Mouse (Mus musculus): ENCODE data around the gene Fzd4.

The Fzd4 gene

DNA sequence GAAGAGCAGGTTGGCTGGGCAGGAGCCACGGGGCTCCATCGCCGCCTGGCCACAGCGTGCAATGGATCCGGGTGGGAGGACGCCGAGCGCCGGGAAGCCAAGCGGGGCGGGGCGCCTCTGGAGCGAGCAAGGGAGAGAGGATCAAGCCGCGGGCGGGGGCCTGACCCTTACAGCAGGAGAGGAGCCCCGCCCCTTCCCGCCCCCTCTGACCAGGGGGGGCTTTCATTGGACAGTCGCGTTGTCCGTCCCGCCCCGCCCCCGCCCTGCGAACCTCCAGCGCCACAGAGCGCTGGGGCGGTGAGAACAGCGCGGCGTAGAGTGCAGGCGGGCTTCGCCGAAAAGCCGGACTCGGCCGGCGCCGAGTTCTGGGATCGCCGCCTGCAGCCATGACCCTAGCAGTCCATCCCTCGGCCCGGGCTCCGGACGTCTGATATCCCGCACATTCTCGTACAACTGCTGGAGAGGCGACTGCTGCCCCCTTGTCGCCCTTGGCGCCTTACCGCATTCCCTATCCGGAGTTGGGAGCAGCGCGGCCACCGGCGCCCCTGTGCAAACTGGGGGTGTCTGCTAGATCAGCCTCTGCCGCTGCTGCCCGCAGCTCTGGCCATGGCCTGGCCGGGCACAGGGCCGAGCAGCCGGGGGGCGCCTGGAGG is at the start of gene Fzd4, which contains the start of gene Tmem135:
Gene Fzd4, plus strand, starts transcription at position 275 of the 653 bp plus-strand sequence.
Gene Tmem135, minus strand, starts transcription at position 142 of the 653 bp plus-strand sequence.
- peak; percentile 99 for DNase-seq

- no peak for DNase-seq
These were observed 48.5 kb upstream of the Fzd4 start for GRCm38 (mm10) chr7:89355519-89356255.

- no peak for DNase-seq
These were observed 47.8 kb upstream of the Fzd4 start for GRCm38 (mm10) chr7:89356307-89356706.

GRCm38 (mm10) chr7:89363975-89364374 is 40.2 kb upstream of the Fzd4 start:
- no peak for DNase-seq

DNA sequence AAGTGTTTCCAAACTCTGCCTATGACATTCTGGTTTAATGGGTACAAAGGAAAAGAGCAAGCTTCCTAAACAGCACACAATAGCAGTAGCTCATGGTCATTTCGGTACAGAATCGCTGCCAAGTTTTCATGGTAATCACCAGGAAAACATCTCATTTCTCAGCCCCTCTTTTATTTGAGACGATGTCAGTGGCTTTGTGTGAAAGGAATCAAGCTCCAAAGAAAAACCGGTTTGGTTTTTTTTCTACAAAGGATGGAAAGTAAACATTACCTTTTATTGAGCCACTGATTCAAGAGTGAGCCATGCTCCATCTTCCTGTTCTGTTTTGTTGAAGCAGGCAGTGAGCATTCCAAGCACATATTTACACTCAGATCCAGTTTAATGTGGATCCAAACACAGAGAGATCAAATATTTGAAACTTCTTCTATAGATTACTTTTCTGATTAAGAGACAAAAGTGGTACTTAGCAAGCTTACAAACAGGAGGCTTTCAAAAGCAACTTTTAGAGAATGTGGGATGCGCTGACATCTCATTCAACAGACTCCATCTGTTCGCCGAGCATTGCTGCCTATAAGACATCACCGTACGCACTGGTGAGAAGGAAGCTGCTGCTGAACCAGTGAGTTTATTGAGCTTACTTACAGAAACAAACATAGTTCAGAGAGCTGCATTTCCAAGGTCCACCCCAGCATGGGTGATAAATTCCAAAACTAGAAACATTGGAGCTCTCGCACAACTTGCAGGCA is 38.8 kb upstream of the Fzd4 start:
- DNase-seq = no peak

GRCm38 (mm10) chr7:89367643-89368042 is 36.5 kb upstream of the Fzd4 start:
- DNase-seq = no peak

GRCm38 (mm10) chr7:89370086-89370485 is 34.1 kb upstream of the Fzd4 start:
- no peak for DNase-seq

DNA sequence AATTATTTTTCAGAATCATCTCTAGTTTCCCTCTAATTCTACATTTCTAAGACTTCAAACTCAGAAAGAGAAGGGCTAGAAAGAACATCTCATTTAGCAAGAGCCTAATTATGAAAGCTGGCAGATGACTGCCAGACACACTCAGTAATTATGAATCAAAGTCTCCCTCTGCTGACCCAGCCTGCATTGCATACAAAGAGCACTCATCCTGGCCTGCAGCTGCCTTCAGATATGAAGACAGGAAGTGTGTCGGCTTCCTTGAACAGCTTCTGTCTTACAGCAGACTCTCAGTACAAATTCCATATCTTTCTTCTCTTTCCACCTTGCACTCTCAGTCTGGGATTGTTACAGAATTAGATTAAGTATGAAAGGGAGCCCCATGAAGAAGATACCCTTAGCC is 33.2 kb upstream of the Fzd4 start:
- DNase-seq = peak; percentile 66 to 68

GRCm38 (mm10) chr7:89371623-89372295 is 32.4 kb upstream of the Fzd4 start:
- no peak for DNase-seq

- no peak for DNase-seq
These were observed 23.0 kb upstream of the Fzd4 start for GRCm38 (mm10) chr7:89380935-89381705.

DNA sequence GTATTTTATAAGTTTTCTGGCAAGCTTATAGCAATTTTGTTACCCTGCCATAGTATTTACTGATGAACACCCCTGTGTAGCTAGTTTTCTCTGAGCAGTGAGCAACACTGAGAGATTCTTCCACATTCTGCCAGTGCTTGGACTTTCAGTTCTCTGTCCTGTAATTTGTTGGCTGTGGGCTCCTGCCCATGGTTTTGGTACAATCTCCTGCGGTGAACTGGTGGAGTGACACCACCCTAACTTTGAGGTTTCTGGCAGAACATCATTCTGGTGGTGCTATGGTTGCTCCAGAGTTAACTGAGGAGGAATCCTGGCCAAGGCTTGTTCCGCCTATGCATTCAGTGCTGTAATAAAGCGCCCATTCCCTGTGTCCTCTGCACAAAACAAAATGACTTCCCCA is 21.3 kb upstream of the Fzd4 start:
- DNase-seq = no peak

- DNase-seq = no peak
These were observed 15.2 kb upstream of the Fzd4 start for GRCm38 (mm10) chr7:89388981-89389380.

GRCm38 (mm10) chr7:89390660-89391059 is 13.5 kb upstream of the Fzd4 start:
- DNase-seq = no peak

DNA sequence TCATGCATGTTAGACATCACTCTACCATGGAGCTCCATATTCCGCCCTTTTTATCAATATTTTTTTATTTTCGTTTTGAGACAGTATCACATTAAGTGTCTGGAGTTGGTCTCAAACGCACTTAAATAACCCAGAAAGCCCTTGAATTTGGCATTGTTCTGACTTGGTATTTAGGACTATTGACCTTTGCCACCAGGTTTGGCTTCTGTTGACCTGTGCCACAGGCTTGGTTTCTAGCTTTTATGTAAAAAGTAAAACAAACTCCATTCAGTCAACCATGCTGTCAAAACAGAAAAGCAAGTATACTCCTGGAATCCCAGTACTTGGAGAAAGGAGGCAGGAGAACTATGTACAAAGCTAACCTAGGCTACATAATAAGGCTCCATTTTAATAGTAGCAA is 12.9 kb upstream of the Fzd4 start:
- no peak for DNase-seq

GRCm38 (mm10) chr7:89391831-89392230 is 12.3 kb upstream of the Fzd4 start:
- no peak for DNase-seq

DNA sequence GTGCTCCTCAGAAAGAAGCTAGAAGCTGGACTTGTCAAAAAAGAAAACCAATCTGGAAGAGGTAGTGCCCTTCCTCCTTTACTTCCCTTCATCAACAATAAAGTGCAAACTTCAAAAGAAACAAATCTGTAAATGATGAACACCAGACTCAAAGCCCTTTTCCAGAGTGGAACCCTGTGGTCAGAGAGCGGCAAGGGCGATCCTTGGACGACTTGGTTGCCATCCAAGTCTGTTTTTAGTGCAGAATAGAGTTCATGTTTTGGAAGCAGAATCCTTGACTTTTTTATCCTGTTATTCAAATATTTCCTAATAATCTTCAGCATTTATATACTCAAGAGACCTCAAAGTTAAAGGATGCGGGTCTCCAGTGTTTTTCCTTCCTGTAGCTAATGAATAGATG is 11.8 kb upstream of the Fzd4 start:
- DNase-seq = peak in 1 of 2 experiments; percentile 55

DNA sequence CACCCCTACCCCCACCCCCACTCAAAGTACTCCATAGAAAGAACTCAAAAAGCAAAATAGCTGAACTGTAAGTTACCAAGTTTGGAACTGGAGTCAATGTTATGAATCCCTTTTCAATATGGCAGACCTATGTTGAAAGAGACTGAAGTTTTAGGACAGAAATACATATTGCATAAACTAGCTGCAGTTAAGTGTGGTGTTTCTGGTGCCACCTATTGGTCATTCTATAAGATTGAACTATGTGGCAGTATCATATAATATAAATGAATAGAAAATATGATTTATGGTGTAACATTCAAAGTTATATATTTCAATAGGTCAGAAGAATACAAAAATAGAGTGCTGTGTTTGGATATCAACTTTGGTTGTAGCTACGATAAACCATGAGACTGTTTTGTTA is 11.3 kb upstream of the Fzd4 start:
- no peak for DNase-seq

DNA sequence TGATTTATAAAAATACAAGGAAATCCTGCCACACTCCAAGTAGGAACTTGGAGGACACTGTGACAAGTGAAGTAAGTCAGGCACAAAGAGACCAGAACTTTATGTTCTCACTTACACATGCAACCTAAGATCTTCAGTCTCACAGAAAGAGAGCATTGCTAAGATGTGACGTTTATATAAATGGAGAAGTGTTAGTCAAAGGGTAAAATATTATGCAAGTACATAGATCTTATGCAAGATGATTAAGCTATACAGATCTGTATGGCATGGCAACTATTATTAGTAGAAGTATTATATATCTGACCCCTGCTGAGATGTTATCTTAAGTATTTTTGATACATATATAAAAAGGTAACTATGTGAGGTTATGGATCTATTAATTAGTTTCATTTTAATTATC is 8.8 kb upstream of the Fzd4 start:
- DNase-seq = no peak

- DNase-seq = no peak
These were observed 7.8 kb upstream of the Fzd4 start for GRCm38 (mm10) chr7:89396386-89396785.

GRCm38 (mm10) chr7:89397837-89398534 is 6.2 kb upstream of the Fzd4 start:
- DNase-seq = no peak

DNA sequence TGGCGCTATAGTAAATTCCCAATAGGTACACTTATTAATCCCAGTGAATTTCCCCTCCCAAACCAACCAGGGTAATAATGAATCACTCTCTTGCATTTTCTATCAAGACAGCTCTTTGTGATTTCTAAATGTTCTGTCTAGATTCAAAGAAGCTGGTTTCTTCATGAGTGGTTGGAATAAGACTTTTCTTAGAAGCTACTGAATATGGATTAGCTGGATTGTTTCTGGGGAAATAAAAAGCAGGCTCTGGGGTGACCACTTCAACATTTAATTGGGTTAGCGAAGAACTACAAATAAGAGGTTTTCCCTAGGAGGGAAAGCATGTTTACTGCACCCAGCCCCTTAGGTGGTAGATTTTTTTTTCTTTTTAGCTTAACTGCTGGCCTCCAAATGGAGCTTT is 3.4 kb upstream of the Fzd4 start:
- no peak for DNase-seq
